Mouse (Mus musculus) bone marrow macrophage, adult 2 months (primary cell): Measurements from ENCODE around the gene Ntf5. TPM values are rescaled to one million over a fixed set of nuclear protein-coding genes. Genes with fewer than 3 reads are reported as not detected.

ENCODE experiments used
- H3K27ac ChIP-seq: 2 replicates; pipeline ENCODE4 v1.5.1; 2012; ENCODE audit warnings: low read depth, low read length; ENCODE audit not compliant: insufficient read depth
- H3K4me1 ChIP-seq: 2 replicates; pipeline ENCODE4 v1.6.1; 2012; ENCODE audit warnings: low read length; ENCODE audit not compliant: control insufficient read depth, insufficient read depth
- H3K4me3 ChIP-seq: 2 replicates; pipeline ENCODE4 v1.5.1; 2012; ENCODE audit warnings: mild to moderate bottlenecking, low read length, moderate library complexity; ENCODE audit not compliant: insufficient read depth
- CTCF ChIP-seq: IDR thresholded peaks from 2 replicates; pipeline ENCODE4 v1.5.1; 2012; ENCODE audit warnings: low read depth, mild to moderate bottlenecking, low read length, moderate library complexity
- POLR2A ChIP-seq: IDR thresholded peaks from 2 replicates; pipeline ENCODE4 v1.6.1; 2012; ENCODE audit warnings: mild to moderate bottlenecking, low read depth, low read length, borderline replicate concordance
- polyA plus RNA-seq: library from polyadenylated mRNA; stranded (reverse); fragments of >200 nt; gene quantifications from 2 replicates; pipeline ENCODE4 v1.2.4, GENCODE M21; 2012; ENCODE audit not compliant: missing spikeins, insufficient read depth, insufficient read length

Ntf5 gene
- polyA plus RNA-seq, 1 experiment: not detected

DNA sequence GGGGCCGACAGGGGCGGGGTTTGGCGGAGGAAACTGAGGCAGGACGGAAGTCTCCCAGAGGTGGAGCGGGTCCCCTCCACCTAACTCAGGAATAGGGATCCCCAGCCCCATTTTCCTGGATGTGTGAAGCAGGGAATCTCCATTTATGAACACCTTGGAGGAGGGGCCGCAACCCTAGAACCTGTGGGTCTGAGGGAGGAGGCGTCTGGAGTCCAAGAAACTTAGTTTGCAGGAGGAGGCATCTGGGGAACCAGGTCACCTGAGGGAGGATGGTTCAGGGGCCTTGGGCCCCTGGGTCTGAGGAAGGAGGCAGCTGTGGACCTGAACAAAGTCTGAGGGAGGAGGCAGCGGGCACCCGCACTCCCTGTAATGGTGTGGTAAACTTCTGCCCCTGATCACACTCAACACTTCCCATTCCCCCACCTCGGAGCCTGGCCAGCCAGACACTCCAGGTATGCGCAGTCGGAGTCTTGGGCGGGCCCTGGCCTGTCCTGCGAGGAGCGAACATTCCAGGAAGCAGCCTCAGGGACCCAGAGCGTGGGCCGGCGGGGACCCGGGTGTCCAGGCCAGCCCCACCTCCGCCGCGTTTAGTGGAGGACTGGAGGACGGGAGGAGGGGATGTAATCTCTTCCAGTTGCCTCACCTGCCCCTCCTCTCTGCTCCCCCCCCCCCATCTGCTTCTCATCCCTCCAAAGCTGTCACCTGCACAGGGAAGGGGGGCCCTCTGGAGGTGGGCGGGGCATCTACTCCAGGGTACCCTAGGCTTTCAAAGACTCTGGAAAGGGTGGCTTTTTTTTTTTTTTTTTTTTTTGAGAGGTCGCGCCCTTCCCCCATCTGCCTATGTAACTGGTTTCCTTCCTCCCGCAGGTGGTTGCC, 607 bp downstream of the Ntf5 start:
- H3K27ac ChIP-seq: no peak overlapping the region
- H3K4me1 ChIP-seq: no peaks in the 10 kb centered on the region
- TF ChIP-seq CTCF: no peak
- TF ChIP-seq POLR2A: no peak
- H3K4me3 ChIP-seq: no peak overlapping the region

- Histone ChIP-seq H3K4me1 (no peaks in the 10 kb centered on the region), H3K27ac (no peak overlapping the region), H3K4me3 (no peak overlapping the region)
- TF ChIP-seq POLR2A (no peak), CTCF (no peak)
Measured at GRCm38 (mm10) chr7:45414740-45415224, 1.3 kb downstream of the Ntf5 start.

DNA sequence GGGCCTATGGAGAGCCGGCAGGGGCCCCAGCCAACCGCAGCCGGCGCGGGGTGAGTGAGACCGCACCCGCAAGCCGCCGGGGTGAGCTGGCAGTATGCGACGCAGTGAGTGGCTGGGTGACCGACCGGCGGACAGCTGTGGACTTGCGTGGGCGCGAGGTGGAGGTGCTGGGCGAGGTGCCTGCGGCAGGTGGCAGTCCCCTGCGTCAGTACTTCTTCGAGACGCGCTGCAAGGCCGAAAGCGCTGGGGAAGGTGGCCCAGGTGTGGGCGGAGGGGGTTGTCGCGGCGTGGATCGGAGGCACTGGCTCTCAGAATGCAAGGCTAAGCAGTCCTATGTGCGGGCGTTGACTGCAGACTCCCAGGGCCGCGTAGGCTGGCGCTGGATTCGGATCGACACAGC, 2.1 kb downstream of the Ntf5 start:
- TF ChIP-seq CTCF: no peak
- no peak for TF ChIP-seq POLR2A
- Histone ChIP-seq H3K27ac (no peak overlapping the region), H3K4me1 (no peaks in the 10 kb centered on the region), H3K4me3 (no peak overlapping the region)

DNA sequence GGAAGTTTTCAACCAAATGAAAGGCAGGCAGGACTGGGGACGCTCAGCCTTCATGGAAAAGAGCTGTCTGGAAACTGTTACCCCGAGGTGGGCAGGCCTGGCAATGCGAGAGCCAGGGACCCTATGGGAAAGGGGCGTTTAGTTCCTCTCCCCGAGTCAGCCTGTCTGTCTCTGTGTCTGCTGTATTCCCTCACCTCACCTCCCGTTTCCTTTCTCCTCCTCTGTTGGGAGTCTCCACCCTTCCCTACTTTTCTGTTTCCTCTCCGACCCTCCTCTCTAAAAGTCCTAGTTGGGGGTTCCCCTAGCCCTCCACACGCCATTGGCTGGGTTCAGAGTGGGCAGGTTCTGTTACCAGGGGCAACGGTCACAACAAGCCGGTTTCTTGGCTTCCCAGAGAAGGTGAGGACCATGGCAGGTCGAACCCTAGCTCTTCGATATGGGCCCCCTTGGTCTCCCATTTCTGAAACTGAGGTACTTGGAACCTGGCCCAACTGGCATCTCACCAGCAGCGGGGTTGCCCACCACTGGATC, 4.5 kb downstream of the Ntf5 start:
- Histone ChIP-seq H3K27ac (no peak overlapping the region), H3K4me1 (no peaks in the 10 kb centered on the region), H3K4me3 (no peak overlapping the region)
- TF ChIP-seq CTCF (no peak), POLR2A (no peak)

DNA sequence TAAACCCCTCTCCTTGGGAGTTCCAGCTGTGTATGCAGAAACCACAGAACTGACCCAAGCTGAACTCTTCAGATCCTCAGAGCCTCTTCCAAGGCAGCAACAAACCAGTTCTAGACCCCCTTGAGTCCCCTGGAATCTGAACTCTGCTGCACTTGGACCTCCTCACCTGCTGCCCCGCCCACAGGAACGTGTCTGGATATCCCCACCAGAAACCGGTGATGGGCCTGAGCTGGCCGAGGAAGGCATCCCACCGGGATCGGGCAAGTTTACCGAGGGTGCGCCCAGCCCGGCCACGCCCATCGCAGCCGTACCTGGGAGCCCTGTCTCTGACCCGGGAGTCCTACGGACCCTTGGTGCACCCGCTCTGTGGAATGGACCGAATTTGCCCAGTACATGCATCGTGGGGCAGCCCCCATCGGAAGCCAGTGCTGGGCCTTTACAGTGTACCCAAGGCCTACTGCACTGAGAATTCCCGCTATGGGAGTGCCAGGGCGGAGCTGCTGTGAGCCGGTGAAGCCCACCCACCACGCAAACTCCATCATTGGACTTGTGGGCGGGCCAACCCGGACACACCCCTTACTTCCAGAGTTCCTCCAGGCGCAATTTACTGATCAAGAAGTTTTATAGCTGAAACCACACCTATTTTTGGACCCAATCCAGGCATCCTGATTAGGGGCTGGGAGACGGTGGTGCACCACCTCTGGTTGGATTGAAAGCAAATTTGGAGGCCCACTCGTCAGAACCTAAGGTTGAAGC, 6.5 kb downstream of the Ntf5 start:
- H3K4me1 ChIP-seq: no peaks in the 10 kb centered on the region
- H3K27ac ChIP-seq: no peak overlapping the region
- no peak overlapping the region for H3K4me3 ChIP-seq
- TF ChIP-seq CTCF: no peak
- TF ChIP-seq POLR2A: no peak

GRCm38 (mm10) chr7:45420615-45420919, 7.1 kb downstream of the Ntf5 start, which contains the start of gene Lhb:
TSS of gene Lhb (plus strand) at chr7:45420820.
- TF ChIP-seq CTCF (no peak), POLR2A (no peak)
- Histone ChIP-seq H3K27ac (no peak within 1 kb of the TSS), H3K4me1 (no peaks in the 10 kb centered on the region), H3K4me3 (no peak within 1 kb of the TSS)

DNA sequence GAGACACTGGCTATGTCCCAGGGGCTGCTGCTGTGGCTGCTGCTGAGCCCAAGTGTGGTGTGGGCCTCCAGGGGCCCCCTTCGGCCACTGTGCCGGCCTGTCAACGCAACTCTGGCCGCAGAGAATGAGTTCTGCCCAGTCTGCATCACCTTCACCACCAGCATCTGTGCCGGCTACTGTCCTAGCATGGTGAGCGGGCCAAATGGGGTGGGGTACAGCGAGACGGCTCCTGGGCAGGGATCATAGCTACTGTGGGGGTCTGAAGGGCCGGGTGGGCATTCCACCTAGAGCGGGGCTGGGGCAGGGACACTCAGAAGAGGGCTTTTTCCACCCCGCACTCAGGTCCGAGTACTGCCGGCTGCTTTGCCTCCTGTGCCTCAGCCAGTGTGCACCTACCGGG, 7.7 kb downstream of the Ntf5 start:
- Histone ChIP-seq H3K4me1 (no peaks in the 10 kb centered on the region), H3K27ac (no peak overlapping the region), H3K4me3 (no peak overlapping the region)
- TF ChIP-seq CTCF (no peak), POLR2A (no peak)

- no peak overlapping the region for H3K4me3 ChIP-seq
- TF ChIP-seq CTCF (no peak), POLR2A (no peak)
- H3K27ac ChIP-seq: no peak overlapping the region
- H3K4me1 ChIP-seq: no peaks in the 10 kb centered on the region
Measured at GRCm38 (mm10) chr7:45426556-45426955, 13.1 kb downstream of the Ntf5 start.

DNA sequence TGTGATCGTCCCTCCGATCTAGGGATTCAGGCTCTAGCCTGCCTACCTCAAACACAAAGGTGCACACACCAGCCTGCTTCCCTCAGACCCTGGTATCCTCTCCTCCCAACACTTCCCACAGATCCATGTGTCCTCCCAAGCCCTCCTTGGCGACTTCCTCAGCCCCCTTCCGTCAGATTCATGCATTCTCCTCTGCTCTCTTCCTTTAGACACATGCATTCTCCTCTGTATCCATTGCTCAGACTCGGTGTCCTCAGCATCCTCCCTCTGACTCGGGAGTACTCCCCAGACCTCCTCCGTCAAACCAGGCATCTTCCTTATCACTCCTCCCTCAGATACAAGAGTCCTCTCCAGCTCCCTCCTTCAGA, 20.3 kb downstream of the Ntf5 start:
- H3K27ac ChIP-seq: peak overlapping the region; percentile 19
- TF ChIP-seq CTCF: no peak
- no peak for TF ChIP-seq POLR2A
- H3K4me1 ChIP-seq: peaks cover 20% of the 10 kb centered on the region

GRCm38 (mm10) chr7:45434203-45435015, 20.9 kb downstream of the Ntf5 start, which contains the start of gene Gys1:
TSS of gene Gys1 (plus strand) at chr7:45434844.
- Histone ChIP-seq H3K4me3 (peak within 1 kb of the TSS; percentile 81), H3K27ac (peak within 1 kb of the TSS; percentile 31), H3K4me1 (peaks cover 20% of the 10 kb centered on the region)
- TF ChIP-seq CTCF (peak; percentile 51), POLR2A (no peak)

More for the DNA sequence above, 20.3 kb downstream of the Ntf5 start:
- peak overlapping the region; percentile 72 for H3K4me3 ChIP-seq
